Mouse (Mus musculus) limb, embryonic 14.5 days (tissue): Measurements from ENCODE around the gene Pex10. TPM values are rescaled to one million over a fixed set of nuclear protein-coding genes. Genes with fewer than 3 reads are reported as not detected.
A peak's percentile ranks its signal among the peaks of the same experiment; 100 is the strongest.

Experiments used
- ATAC-seq: fragments of 200-750 bp; cut with Nextera tagmentation; 2 replicates; pipeline ENCODE4 v1.8.0; 2017; ENCODE audit warnings: low read depth, moderate number of reproducible peaks, moderate TSS enrichment; ENCODE audit not compliant: low FRiP score
- DNase-seq: peaks from one replicate; pipeline ENCODE4 v3.0.0-alpha.2; 2015; ENCODE audit warnings: low spot score
- H3K27ac ChIP-seq: fragments of 300-500 bp; sonication (generic); replicated peaks from 2 replicates; pipeline ENCODE4 v1.5.1; 2014; ENCODE audit warnings: low read depth, mild to moderate bottlenecking, low read length, moderate library complexity, mixed read lengths
- H3K27me3 ChIP-seq: fragments of 300-500 bp; sonication (generic); 2 replicates; pipeline ENCODE4 v1.6.1; 2014; ENCODE audit warnings: low read length, mixed read lengths; ENCODE audit not compliant: control insufficient read depth, insufficient read depth
- H3K36me3 ChIP-seq: fragments of 300-500 bp; sonication (generic); 2 replicates; pipeline ENCODE4 v1.6.1; 2014; ENCODE audit warnings: mild to moderate bottlenecking, low read length, moderate library complexity, mixed read lengths; ENCODE audit not compliant: control insufficient read depth, insufficient read depth
- H3K4me1 ChIP-seq: fragments of 300-500 bp; sonication (generic); 2 replicates; pipeline ENCODE4 v1.6.1; 2014; ENCODE audit warnings: antibody characterized with exemption, low read length, mixed read lengths; ENCODE audit not compliant: control insufficient read depth, insufficient read depth
- H3K4me2 ChIP-seq: fragments of 300-500 bp; sonication (generic); replicated peaks from 2 replicates; pipeline ENCODE4 v1.6.1; 2014; ENCODE audit warnings: low read depth, mild to moderate bottlenecking, low read length, moderate library complexity; ENCODE audit not compliant: severe bottlenecking
- H3K4me3 ChIP-seq: fragments of 300-500 bp; sonication (generic); replicated peaks from 2 replicates; pipeline ENCODE4 v1.5.1; 2014; ENCODE audit warnings: low read length
- H3K9ac ChIP-seq: fragments of 300-500 bp; sonication (generic); 2 replicates; pipeline ENCODE4 v1.6.1; 2014; ENCODE audit warnings: mild to moderate bottlenecking, low read depth, low read length, moderate library complexity; ENCODE audit not compliant: severe bottlenecking
- H3K9me3 ChIP-seq: fragments of 300-500 bp; sonication (generic); 2 replicates; pipeline ENCODE4 v1.6.1; 2016; ENCODE audit warnings: low read length; ENCODE audit not compliant: control insufficient read depth
- POLR2A ChIP-seq: fragments of 200-500 bp; IDR thresholded peaks from 2 replicates; pipeline ENCODE4 v1.8.0; 2012; ENCODE audit warnings: inconsistent platforms, mild to moderate bottlenecking, moderate library complexity, borderline replicate concordance; ENCODE audit not compliant: insufficient read depth, insufficient read length; ENCODE audit errors: extremely low read depth
- WGBS: fragments of 180-500 bp; shearing (Covaris S2); extraction: QIAGEN DNeasy Blood & Tissue Kit; methylation state at CpG from one replicate; pipeline ENCODE4 v1.1.7; 2014; 5-methylcytosine and 5-hydroxymethylcytosine counted together
- polyA plus RNA-seq, 2 experiments: library from polyadenylated mRNA; depleted of rRNA in 1 of 2; stranded (reverse) in 1 of 2; unstranded in 1 of 2; fragments of >200 nt; fragmentation: Nextera tagmentation in 1 of 2; extraction: Ambion mirVana in 1 of 2; gene quantifications; 2 replicates each; pipeline versions ENCODE4 v1.2.1 to v1.2.3; 2012 to 2014

Pex10 gene
- polyA plus RNA-seq, 2 experiments = 6.7 to 24.4 TPM

DNA sequence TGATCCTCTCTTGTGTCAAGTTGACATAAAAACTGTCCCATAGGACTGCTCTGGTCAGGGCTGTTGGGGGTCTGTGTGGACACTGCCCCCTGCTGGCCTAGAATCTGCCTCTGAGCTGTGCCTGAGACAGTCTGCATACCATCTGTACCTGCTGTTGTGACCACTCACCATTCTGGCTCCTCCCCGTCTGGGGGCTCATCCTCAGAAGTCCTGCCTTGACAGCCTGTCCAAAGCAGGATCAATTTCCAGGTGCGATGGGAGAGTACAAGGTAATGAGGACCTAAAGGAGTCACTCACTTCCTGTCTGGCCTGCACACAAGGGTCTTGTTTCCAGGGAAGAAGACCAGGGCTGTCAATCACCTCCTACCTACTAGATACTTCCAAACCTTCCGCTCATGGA is 27.7 kb downstream of the Pex10 start:
- Histone ChIP-seq H3K27ac (0 out of 2 replicates have a peak overlapping the region, but pooled peaks have one; percentile 26), H3K27me3 (no peaks in the 10 kb centered on the region), H3K4me3 (no peak overlapping the region), H3K4me2 (no peak overlapping the region), H3K36me3 (peaks cover 10% of the 10 kb centered on the region), H3K9me3 (no peaks in the 10 kb centered on the region), H3K9ac (no peak overlapping the region), H3K4me1 (peaks cover 4% of the 10 kb centered on the region; the same call in 1 of the 2 replicates)
- ATAC-seq = 0 out of 2 replicates have a peak, but pooled peaks have one; percentile 9
- no peak for TF ChIP-seq POLR2A
- no peak for DNase-seq
- 62% methylated on average over 3 of the region's 3 CpGs for WGBS

DNA sequence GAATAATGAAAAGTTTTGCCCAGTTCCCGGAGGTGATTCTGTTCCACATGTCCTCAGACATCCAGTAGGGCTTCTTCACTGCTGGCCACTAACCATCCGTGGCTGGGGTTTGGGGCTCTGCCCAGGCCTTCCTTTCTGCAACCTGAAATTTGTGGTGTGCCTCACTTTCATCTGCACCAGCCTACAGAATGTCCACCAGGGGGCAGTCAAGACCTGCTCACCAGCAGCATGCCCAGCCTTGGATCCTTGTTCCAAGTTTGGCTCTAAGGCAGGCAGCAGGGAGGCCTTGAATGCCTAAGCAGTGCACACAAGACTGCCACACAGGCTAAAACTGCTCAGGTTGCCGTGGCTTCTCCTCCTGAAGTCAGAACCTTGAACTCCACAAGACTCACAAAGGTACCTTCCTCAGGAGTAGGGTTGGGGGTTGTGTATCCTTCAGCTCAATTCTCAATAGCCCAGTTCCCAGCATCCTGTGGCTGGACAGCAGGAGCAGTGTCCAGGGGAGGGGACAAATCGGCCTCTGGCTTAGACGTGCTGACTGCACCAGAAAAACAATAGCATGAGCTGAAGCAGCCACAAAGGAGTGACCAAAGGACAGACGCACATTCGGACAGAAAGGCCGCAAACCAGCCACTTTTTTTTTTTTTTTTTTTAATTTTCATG is 28.6 kb downstream of the Pex10 start:
- Histone ChIP-seq H3K9me3 (no peaks in the 10 kb centered on the region), H3K9ac (peak overlapping the region; percentile 31; the same call in 1 of the 2 replicates), H3K27ac (0 out of 2 replicates have a peak overlapping the region, but pooled peaks have one; percentile 50), H3K4me2 (peak overlapping the region; percentile 10; the same call in 1 of the 2 replicates), H3K36me3 (peaks cover 8% of the 10 kb centered on the region; the same call in 1 of the 2 replicates), H3K4me3 (no peak overlapping the region), H3K27me3 (no peaks in the 10 kb centered on the region), H3K4me1 (peaks cover 4% of the 10 kb centered on the region; the same call in 1 of the 2 replicates)
- 41% methylated on average over 8 of the region's 8 CpGs for WGBS
- peak; percentile 93 for DNase-seq
- TF ChIP-seq POLR2A = no peak
- ATAC-seq = peak; percentile 83

DNA sequence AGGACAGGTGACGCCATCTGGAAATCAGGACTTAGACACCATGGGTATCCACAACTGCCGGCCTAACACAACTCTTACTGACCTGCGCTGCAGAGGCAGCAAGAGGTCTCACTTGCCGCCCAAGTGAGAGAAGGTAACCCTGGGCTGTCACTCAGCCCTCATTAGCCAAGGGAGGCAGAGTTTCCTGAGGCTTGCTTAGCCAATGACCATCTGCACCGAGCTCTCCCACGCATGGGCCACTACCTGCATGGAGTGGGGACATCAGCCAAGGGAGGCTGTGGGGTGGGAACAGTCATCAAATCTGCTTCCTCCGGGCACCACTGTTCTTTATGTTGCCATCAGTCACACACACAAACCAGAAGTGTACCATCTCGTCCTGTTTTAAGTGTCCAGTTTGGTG is 29.2 kb downstream of the Pex10 start:
- 73% methylated on average over 8 of the region's 8 CpGs for WGBS

GRCm38 (mm10) chr4:155097452-155097851 is 30.6 kb downstream of the Pex10 start:
- H3K27ac ChIP-seq = no peak overlapping the region
- no peaks in the 10 kb centered on the region for H3K27me3 ChIP-seq
- H3K4me1 ChIP-seq = peaks cover 4% of the 10 kb centered on the region; the same call in 1 of the 2 replicates
- ATAC-seq = no peak
- no peak for TF ChIP-seq POLR2A
- 83% methylated on average over 6 of the region's 6 CpGs for WGBS
- DNase-seq = no peak
- H3K4me3 ChIP-seq = no peak overlapping the region
- H3K9ac ChIP-seq = no peak overlapping the region
- no peaks in the 10 kb centered on the region for H3K36me3 ChIP-seq
- no peak overlapping the region for H3K4me2 ChIP-seq
- H3K9me3 ChIP-seq = no peaks in the 10 kb centered on the region

More for the DNA sequence above, 29.2 kb downstream of the Pex10 start:
- H3K4me1 ChIP-seq = peaks cover 4% of the 10 kb centered on the region; the same call in 1 of the 2 replicates
- DNase-seq = no peak
- no peak for ATAC-seq
- H3K9me3 ChIP-seq = no peaks in the 10 kb centered on the region
- no peak overlapping the region for H3K4me3 ChIP-seq
- H3K4me2 ChIP-seq = no peak overlapping the region
- H3K36me3 ChIP-seq = peaks cover 6% of the 10 kb centered on the region; the same call in 1 of the 2 replicates
- H3K27ac ChIP-seq = 0 out of 2 replicates have a peak overlapping the region, but pooled peaks have one; percentile 50
- TF ChIP-seq POLR2A = no peak
- H3K9ac ChIP-seq = no peak overlapping the region
- H3K27me3 ChIP-seq = no peaks in the 10 kb centered on the region

- Histone ChIP-seq H3K4me3 (no peak overlapping the region), H3K9me3 (no peaks in the 10 kb centered on the region), H3K36me3 (no peaks in the 10 kb centered on the region), H3K27ac (no peak overlapping the region), H3K4me1 (peaks cover 4% of the 10 kb centered on the region; the same call in 1 of the 2 replicates), H3K27me3 (no peaks in the 10 kb centered on the region), H3K9ac (no peak overlapping the region), H3K4me2 (no peak overlapping the region)
- WGBS = 85% methylated on average over 4 of the region's 4 CpGs
- ATAC-seq (no peak), DNase-seq (no peak)
- TF ChIP-seq POLR2A = no peak
Measured at GRCm38 (mm10) chr4:155098572-155098971, 31.8 kb downstream of the Pex10 start.
